Mouse (Mus musculus): ENCODE measurements at regions not wholly inside any gene's neighbourhood (a gene's known extent, or its start where the extent isn't known, plus 50 kb on each side); places are given as distances from the start of the nearest gene placed in this dataset.

GRCm38 (mm10) chr7:71556473-71556872 is 205.2 kb upstream of the Gm10295 start:
- Histone ChIP-seq H3K4me1 (ENCODE audit: control insufficient read depth, insufficient read depth, low read length) (no peaks in the 10 kb centered on the region), H3K36me3 (ENCODE audit: control insufficient read depth, insufficient read depth, low read length) (no peaks in the 10 kb centered on the region), H3K4me3 (replicated peaks; ENCODE audit: low read length) (no peak overlapping the region), H3K27ac (ENCODE audit: low read length) (no peak overlapping the region), H3K9me3 (replicated peaks; ENCODE audit: control insufficient read depth, low read length) (no peaks in the 10 kb centered on the region), H3K4me2 (ENCODE audit: low read depth, low read length) (no peak overlapping the region), H3K9ac (ENCODE audit: low read length) (no peak overlapping the region), H3K27me3 (ENCODE audit: control insufficient read depth, insufficient read depth, low read length) (no peaks in the 10 kb centered on the region)
- no peak for ATAC-seq (ENCODE audit: insufficient read depth, low FRiP score)
- 91% methylated on average over 5 of the region's 5 CpGs for WGBS

DNA sequence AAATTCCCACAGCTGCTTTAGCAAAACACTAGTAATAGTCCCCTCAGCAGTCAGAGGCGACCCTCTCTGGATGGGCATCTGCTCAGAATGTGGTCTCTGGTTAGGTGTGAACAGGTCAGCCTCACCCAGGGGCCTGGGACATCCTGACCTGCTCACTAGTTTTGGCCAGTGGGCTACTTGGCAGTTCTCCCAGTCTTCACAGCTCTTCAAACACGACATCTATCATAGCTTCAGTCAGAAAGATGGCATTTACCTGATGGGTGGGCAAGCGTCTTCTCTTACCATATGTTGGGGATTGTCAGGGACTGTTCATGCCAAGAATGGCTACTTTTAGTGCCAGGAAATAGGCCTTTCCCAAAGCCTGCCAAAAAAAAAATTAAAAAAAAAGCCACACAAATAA is 204.2 kb upstream of the Gm10295 start:
- no peaks in the 10 kb centered on the region for H3K27me3 ChIP-seq (ENCODE audit: control insufficient read depth, insufficient read depth, low read length)
- no peaks in the 10 kb centered on the region for H3K4me1 ChIP-seq (ENCODE audit: control insufficient read depth, insufficient read depth, low read length)
- no peak overlapping the region for H3K27ac ChIP-seq (ENCODE audit: low read length)
- no peaks in the 10 kb centered on the region for H3K9me3 ChIP-seq (replicated peaks; ENCODE audit: control insufficient read depth, low read length)
- WGBS = 85% methylated on average over 3 of the region's 3 CpGs
- no peaks in the 10 kb centered on the region for H3K36me3 ChIP-seq (ENCODE audit: control insufficient read depth, insufficient read depth, low read length)
- H3K4me2 ChIP-seq (ENCODE audit: low read depth, low read length) = no peak overlapping the region
- ATAC-seq (ENCODE audit: insufficient read depth, low FRiP score) = no peak
- no peak overlapping the region for H3K4me3 ChIP-seq (replicated peaks; ENCODE audit: low read length)
- no peak overlapping the region for H3K9ac ChIP-seq (ENCODE audit: low read length)

DNA sequence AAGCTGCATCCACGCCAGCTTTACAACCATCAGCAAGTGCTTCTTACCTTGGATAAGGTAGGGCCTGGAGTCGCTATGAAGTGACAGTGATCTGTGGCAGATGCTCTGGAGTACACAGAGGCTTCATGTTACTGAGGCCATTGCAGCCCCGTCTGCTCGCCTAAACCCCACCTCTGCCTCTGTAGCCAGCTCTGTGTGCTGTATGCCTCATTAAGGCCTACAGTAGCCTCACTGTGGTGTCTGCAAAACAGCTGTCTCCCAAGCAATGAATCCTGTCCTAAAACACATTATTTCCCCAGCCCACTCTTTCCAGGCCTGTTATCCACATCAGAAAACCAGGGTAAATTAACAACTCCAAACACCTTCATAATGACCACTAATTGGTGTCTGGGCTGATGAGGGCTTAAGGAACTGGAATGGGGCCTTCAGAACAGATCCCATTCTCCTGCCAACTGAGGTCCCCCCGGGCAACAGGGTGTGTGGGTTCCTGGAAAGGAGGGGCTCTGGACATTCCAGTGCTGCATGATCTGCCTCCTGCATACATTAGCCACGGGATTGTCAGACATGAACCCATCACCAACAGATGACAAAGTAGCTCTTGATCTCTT is 195.4 kb upstream of the Gm10295 start:
- Histone ChIP-seq H3K36me3 (ENCODE audit: control insufficient read depth, insufficient read depth, low read length) (no peaks in the 10 kb centered on the region), H3K4me3 (replicated peaks; ENCODE audit: low read length) (no peak overlapping the region), H3K4me2 (ENCODE audit: low read depth, low read length) (no peak overlapping the region), H3K9ac (ENCODE audit: low read length) (no peak overlapping the region), H3K27me3 (ENCODE audit: control insufficient read depth, insufficient read depth, low read length) (no peaks in the 10 kb centered on the region), H3K4me1 (ENCODE audit: control insufficient read depth, insufficient read depth, low read length) (no peaks in the 10 kb centered on the region), H3K9me3 (replicated peaks; ENCODE audit: control insufficient read depth, low read length) (no peaks in the 10 kb centered on the region), H3K27ac (ENCODE audit: low read length) (no peak overlapping the region)
- ATAC-seq (ENCODE audit: insufficient read depth, low FRiP score) = no peak
- WGBS = 59% methylated on average over 6 of the region's 6 CpGs

DNA sequence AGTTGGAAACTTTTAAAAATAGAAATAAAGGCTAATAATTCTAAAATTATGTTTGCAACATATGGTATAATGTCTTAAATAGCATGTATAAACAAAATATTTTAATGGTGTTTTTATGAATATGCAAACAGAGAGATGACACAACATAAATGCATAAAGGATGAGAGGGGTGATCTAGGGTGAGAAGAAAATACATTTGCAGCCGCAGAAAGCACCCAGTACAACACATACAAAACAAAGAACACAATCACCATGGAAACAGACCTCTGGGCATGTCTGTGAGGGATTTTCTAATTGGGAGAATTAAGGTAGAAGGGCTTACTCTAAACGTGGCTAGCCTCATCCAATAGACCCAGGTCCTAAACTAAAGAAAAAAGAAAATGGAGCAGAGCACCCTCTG is 190.2 kb upstream of the Gm10295 start:
- Histone ChIP-seq H3K27me3 (ENCODE audit: control insufficient read depth, insufficient read depth, low read length) (no peaks in the 10 kb centered on the region), H3K27ac (ENCODE audit: low read length) (no peak overlapping the region), H3K9me3 (replicated peaks; ENCODE audit: control insufficient read depth, low read length) (no peaks in the 10 kb centered on the region), H3K4me1 (ENCODE audit: control insufficient read depth, insufficient read depth, low read length) (no peaks in the 10 kb centered on the region), H3K4me2 (ENCODE audit: low read depth, low read length) (no peak overlapping the region), H3K4me3 (replicated peaks; ENCODE audit: low read length) (no peak overlapping the region), H3K9ac (ENCODE audit: low read length) (no peak overlapping the region), H3K36me3 (ENCODE audit: control insufficient read depth, insufficient read depth, low read length) (no peaks in the 10 kb centered on the region)
- WGBS = 75% methylated on average over 2 of the region's 2 CpGs
- no peak for ATAC-seq (ENCODE audit: insufficient read depth, low FRiP score)

DNA sequence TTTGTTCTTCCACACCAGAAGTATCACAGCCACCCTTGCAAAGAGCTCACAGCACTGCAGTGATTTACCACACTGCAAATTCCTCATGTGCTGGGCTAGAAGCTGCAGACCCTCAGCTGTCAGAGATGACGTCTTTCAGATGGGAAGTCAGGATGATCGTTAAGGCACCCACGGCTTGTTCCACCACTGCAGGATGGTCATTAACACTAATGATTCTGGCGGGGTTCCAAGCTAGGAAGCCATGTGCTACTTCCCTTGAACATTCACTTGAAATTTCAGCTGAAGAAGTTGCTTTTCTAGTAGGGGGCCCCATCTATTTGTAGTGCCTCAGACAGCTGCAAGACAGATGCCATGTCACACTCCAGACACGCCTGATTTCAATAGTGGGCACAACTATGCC is 181.8 kb upstream of the Gm10295 start:
- Histone ChIP-seq H3K4me1 (ENCODE audit: control insufficient read depth, insufficient read depth, low read length) (no peaks in the 10 kb centered on the region), H3K9ac (ENCODE audit: low read length) (no peak overlapping the region), H3K4me3 (replicated peaks; ENCODE audit: low read length) (no peak overlapping the region), H3K27me3 (ENCODE audit: control insufficient read depth, insufficient read depth, low read length) (no peaks in the 10 kb centered on the region), H3K27ac (ENCODE audit: low read length) (no peak overlapping the region), H3K4me2 (ENCODE audit: low read depth, low read length) (no peak overlapping the region), H3K9me3 (replicated peaks; ENCODE audit: control insufficient read depth, low read length) (no peaks in the 10 kb centered on the region), H3K36me3 (ENCODE audit: control insufficient read depth, insufficient read depth, low read length) (no peaks in the 10 kb centered on the region)
- peak; percentile 44; the same call in 1 of the 2 replicates for ATAC-seq (ENCODE audit: insufficient read depth, low FRiP score)
- WGBS = 26% methylated on average over 5 of the region's 5 CpGs

DNA sequence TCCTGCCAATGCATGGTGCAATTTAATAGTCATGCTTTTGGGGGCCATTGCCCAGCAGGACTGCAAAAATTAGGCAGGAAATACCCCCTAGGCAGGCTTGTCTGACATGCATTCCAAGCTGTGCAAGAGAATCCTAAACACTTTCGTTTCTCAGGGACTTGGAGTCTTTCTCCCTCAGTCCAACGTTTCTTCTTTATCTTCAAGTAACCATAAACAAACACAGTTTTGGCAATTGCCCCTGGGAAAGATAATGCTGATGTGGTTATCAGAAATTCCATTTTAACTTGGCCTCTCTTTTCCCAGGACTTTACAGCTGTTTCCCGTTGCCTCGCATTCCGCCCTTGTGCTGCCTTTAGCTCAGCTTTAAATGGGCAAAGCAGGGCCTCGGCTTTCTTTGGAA is 180.2 kb upstream of the Gm10295 start:
- peak overlapping the region; percentile 19; the same call in 1 of the 2 replicates for H3K4me2 ChIP-seq (ENCODE audit: low read depth, low read length)
- no peak for ATAC-seq (ENCODE audit: insufficient read depth, low FRiP score)
- H3K9me3 ChIP-seq (replicated peaks; ENCODE audit: control insufficient read depth, low read length) = no peaks in the 10 kb centered on the region
- WGBS = 22% methylated on average over 6 of the region's 6 CpGs
- H3K4me1 ChIP-seq (ENCODE audit: control insufficient read depth, insufficient read depth, low read length) = no peaks in the 10 kb centered on the region
- no peak overlapping the region for H3K9ac ChIP-seq (ENCODE audit: low read length)
- peak overlapping the region; percentile 62 for H3K27ac ChIP-seq (ENCODE audit: low read length)
- H3K27me3 ChIP-seq (ENCODE audit: control insufficient read depth, insufficient read depth, low read length) = no peaks in the 10 kb centered on the region
- H3K4me3 ChIP-seq (replicated peaks; ENCODE audit: low read length) = no peak overlapping the region
- no peaks in the 10 kb centered on the region for H3K36me3 ChIP-seq (ENCODE audit: control insufficient read depth, insufficient read depth, low read length)

DNA sequence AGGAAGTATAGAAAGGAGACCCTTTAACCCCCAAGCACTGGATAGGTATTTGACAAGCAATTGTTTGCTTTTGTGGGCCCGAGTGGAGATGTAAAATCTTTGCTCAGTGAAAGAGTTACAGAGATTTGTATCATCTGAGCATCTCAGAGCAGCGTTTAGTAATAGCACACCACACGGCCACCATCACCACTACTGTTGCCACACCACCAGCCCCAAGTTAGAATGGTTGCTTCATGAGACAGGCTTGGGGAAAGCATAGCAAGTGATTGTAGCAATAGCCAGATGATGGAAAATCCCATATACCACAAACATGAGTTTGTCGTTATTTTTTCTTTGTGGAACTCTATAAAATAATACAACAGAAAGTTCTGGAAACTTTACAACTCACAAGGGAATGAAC is 179.6 kb upstream of the Gm10295 start:
- H3K27ac ChIP-seq (ENCODE audit: low read length) = no peak overlapping the region
- 73% methylated on average over 4 of the region's 4 CpGs for WGBS
- no peak overlapping the region for H3K9ac ChIP-seq (ENCODE audit: low read length)

DNA sequence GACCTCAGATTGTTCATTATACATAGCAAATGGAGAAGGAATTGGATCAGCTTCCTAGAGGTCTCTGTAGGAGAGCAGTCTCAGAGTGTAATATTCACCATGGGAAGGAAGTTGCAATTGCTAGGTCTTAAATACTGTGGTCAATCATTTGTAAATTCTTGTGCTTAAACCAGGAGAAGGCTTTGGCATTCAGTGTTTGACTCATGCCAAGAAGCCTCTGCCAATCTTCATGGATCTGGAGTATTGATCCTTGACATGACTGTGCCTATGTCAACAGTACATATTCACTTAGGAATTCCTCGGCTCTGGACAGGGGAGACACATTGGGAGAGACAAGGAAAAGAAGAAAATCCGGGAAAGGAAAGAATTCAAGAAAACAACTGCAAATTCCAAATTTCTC is 174.9 kb upstream of the Gm10295 start:
- Histone ChIP-seq H3K4me2 (ENCODE audit: low read depth, low read length) (no peak overlapping the region), H3K27me3 (ENCODE audit: control insufficient read depth, insufficient read depth, low read length) (no peaks in the 10 kb centered on the region), H3K9me3 (replicated peaks; ENCODE audit: control insufficient read depth, low read length) (no peaks in the 10 kb centered on the region), H3K4me3 (replicated peaks; ENCODE audit: low read length) (no peak overlapping the region), H3K36me3 (ENCODE audit: control insufficient read depth, insufficient read depth, low read length) (no peaks in the 10 kb centered on the region), H3K27ac (ENCODE audit: low read length) (no peak overlapping the region), H3K9ac (ENCODE audit: low read length) (no peak overlapping the region), H3K4me1 (ENCODE audit: control insufficient read depth, insufficient read depth, low read length) (no peaks in the 10 kb centered on the region)
- 76% methylated on average over 2 of the region's 2 CpGs for WGBS
- no peak for ATAC-seq (ENCODE audit: insufficient read depth, low FRiP score)

More for the DNA sequence above, 179.6 kb upstream of the Gm10295 start:
- Histone ChIP-seq H3K27me3 (ENCODE audit: control insufficient read depth, insufficient read depth, low read length) (no peaks in the 10 kb centered on the region), H3K9me3 (replicated peaks; ENCODE audit: control insufficient read depth, low read length) (no peaks in the 10 kb centered on the region), H3K4me3 (replicated peaks; ENCODE audit: low read length) (no peak overlapping the region), H3K36me3 (ENCODE audit: control insufficient read depth, insufficient read depth, low read length) (no peaks in the 10 kb centered on the region), H3K4me1 (ENCODE audit: control insufficient read depth, insufficient read depth, low read length) (no peaks in the 10 kb centered on the region), H3K4me2 (ENCODE audit: low read depth, low read length) (no peak overlapping the region)
- no peak for ATAC-seq (ENCODE audit: insufficient read depth, low FRiP score)

DNA sequence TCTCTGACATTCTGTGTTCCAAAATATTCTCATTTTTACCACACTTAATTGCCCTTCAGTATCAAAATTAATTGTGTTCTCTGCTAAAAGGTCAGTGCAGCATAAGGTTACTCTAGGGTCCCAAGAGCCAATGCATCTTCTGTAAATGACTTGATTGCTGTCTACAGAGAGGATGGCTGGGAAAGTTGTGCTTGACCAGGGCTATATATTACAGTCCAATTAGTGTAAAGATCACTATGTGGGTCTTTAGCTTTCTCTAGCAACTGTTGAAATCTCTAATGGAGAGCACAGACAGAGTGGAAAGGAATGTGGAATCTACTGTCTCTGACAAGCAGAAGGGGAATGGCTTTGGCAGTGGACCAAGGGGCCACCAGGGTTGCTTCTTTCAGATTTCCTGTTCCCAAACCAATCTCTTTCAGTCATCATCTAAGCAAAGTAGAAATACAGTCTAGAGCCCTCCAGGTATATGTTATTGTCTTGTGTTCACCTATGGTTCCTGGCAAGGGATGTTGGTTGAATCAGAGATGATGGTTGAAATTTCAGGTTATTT is 173.4 kb upstream of the Gm10295 start:
- H3K4me3 ChIP-seq (replicated peaks; ENCODE audit: low read length) = no peak overlapping the region
- H3K4me1 ChIP-seq (ENCODE audit: control insufficient read depth, insufficient read depth, low read length) = no peaks in the 10 kb centered on the region
- H3K27ac ChIP-seq (ENCODE audit: low read length) = no peak overlapping the region
- H3K9me3 ChIP-seq (replicated peaks; ENCODE audit: control insufficient read depth, low read length) = no peaks in the 10 kb centered on the region
- no peak for ATAC-seq (ENCODE audit: insufficient read depth, low FRiP score)
- no peak overlapping the region for H3K4me2 ChIP-seq (ENCODE audit: low read depth, low read length)
- H3K27me3 ChIP-seq (ENCODE audit: control insufficient read depth, insufficient read depth, low read length) = no peaks in the 10 kb centered on the region
- no peak overlapping the region for H3K9ac ChIP-seq (ENCODE audit: low read length)
- no peaks in the 10 kb centered on the region for H3K36me3 ChIP-seq (ENCODE audit: control insufficient read depth, insufficient read depth, low read length)
